Mouse (Mus musculus) liver, adult 2 months (tissue): Measurements from ENCODE around the gene Anxa6.

Experiments used
- CTCF ChIP-seq: fragments of 200-500 bp; IDR thresholded peaks from 2 replicates; pipeline ENCODE4 v1.5.1; 2011; ENCODE audit warnings: low read depth, low read length, control low read depth
- POLR2A ChIP-seq: fragments of 200-500 bp; IDR thresholded peaks from 2 replicates; pipeline ENCODE4 v1.6.1; 2011; ENCODE audit warnings: low read length, control low read depth; ENCODE audit not compliant: insufficient read depth; ENCODE audit errors: extremely low read depth

GRCm38 (mm10) chr11:55066921-55067320 is 33.7 kb upstream of the Anxa6 start:
- TF ChIP-seq POLR2A = no peak
- TF ChIP-seq CTCF = no peak
